Mouse (Mus musculus) gastrocnemius, adult 2 months (tissue): ENCODE measurements around the gene Pla2g4a. TPM values are rescaled to one million over a fixed set of nuclear protein-coding genes. Genes with fewer than 3 reads are reported as not detected.

ENCODE experiments used
- DNase-seq: peaks from one replicate; pipeline ENCODE4 v3.0.0; 2022
- H3K27ac ChIP-seq: fragments of 200-600 bp; 2 replicates; pipeline ENCODE4 v1.8.1; 2022; ENCODE audit warnings: mild to moderate bottlenecking
- H3K4me3 ChIP-seq: fragments of 200-600 bp; 2 replicates; pipeline ENCODE4 v1.8.1; 2022; ENCODE audit warnings: mild to moderate bottlenecking, moderate library complexity
- CTCF ChIP-seq: fragments of 200-600 bp; IDR thresholded peaks from 2 replicates; pipeline ENCODE4 v1.8.1; 2022; ENCODE audit warnings: antibody characterized with exemption, mild to moderate bottlenecking, moderate library complexity
- intact Hi-C: fragments of 180-260 bp; cut with DNase I; formaldehyde crosslinking; loops from one replicate; pipeline ENCODE4 v1.15.1; 2025
- total RNA-seq, 2 experiments: library from RNA; stranded (reverse); gene quantifications; 2 replicates each; pipeline ENCODE4 v1.2.3; 2021

The Pla2g4a gene
- total RNA-seq, 2 experiments from 2014 or later = 1.6 to 2.5 TPM

- no peak for TF ChIP-seq CTCF
Observed at GRCm38 (mm10) chr1:149862801-149863200, 98.3 kb downstream of the Pla2g4a start.

GRCm38 (mm10) chr1:149862181-149862580 lies 98.9 kb downstream of the Pla2g4a start:
- intact Hi-C loops = no loop called here
- TF ChIP-seq CTCF = no peak
- no peak for DNase-seq
- Histone ChIP-seq H3K4me3 (peak overlapping the region; percentile 34; the same call in 1 of the 2 replicates), H3K27ac (peak overlapping the region; percentile 74)

More at GRCm38 (mm10) chr1:149862801-149863200, 98.3 kb downstream of the Pla2g4a start:
- peak; percentile 62 for DNase-seq
- Histone ChIP-seq H3K27ac (peak overlapping the region; percentile 74), H3K4me3 (peak overlapping the region; percentile 34)
- intact Hi-C loops = no loop called here

GRCm38 (mm10) chr1:149861543-149861942 lies 99.5 kb downstream of the Pla2g4a start:
- intact Hi-C loops = no loop called here
- TF ChIP-seq CTCF = no peak
- Histone ChIP-seq H3K4me3 (no peak overlapping the region), H3K27ac (peak overlapping the region; percentile 74; the same call in 1 of the 2 replicates)
- no peak for DNase-seq

DNA sequence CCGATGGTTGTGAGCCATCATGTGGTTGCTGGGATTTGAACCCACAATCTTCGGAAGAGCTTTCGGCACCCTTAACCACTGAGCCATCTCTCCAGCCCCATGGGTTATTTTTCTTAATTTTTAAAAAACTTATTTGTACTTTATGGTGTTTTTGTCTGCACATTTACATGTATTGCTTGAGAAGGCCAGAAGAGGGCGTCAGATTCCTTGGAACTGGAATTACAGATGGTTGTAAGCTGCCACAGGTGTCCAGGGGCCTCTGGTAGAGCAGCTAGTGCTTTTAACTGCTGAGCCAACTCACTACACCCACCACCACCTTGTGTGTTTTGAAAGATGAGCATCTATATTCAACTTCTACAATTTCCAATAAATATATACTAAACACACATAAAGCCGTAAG lies 102.4 kb downstream of the Pla2g4a start:
- Histone ChIP-seq H3K27ac (no peak overlapping the region), H3K4me3 (no peak overlapping the region)
- no peak for DNase-seq
- TF ChIP-seq CTCF = no peak
- intact Hi-C loops = no loop called here

DNA sequence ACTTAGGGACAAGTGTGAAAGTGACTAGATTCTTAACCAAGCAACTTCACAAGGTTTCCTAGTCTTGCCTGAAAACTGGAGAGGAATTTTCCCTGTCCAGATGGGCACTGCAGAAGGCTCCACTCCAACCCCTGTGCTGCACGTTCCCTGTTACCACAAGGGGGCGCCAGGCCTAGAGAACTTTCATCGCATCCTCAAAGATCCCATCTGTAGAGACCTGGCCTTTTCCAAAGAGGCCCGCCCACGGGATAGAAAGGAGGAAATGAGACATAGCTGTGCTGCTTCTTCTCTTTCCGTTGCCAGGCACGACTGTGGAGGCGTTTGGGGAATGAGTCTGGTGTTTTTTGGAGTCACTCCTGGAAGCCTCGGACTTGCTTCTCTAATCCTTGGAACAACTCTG lies 104.4 kb downstream of the Pla2g4a start:
- Histone ChIP-seq H3K27ac (no peak overlapping the region), H3K4me3 (no peak overlapping the region)
- intact Hi-C loops = no loop called here
- DNase-seq = peak; percentile 77
- TF ChIP-seq CTCF = peak; percentile 69

GRCm38 (mm10) chr1:149855581-149855980 lies 105.5 kb downstream of the Pla2g4a start:
- DNase-seq = peak; percentile 37
- intact Hi-C loops = no loop called here
- H3K27ac ChIP-seq = peak overlapping the region; percentile 49; the same call in 1 of the 2 replicates
- no peak for TF ChIP-seq CTCF
- no peak overlapping the region for H3K4me3 ChIP-seq

DNA sequence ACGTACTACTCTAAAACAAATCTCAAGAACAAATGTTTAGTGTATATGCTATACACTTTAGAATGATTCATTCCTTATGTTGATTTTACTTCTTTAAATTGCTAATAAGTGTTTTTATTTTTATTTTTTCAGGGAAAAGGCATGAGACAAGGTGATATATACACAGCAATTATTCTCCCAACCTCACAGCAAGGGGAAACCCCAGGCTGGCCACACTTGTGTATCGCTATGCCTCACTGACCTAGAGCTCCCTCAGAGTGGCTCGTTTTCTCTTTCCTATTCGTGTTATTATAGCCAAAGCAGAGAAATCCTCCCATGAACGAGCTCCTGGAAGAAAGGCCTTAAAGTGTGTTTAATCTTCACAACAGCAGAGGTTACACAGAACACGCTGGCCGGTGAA lies 106.2 kb downstream of the Pla2g4a start:
- intact Hi-C loops = no loop called here
- H3K4me3 ChIP-seq = no peak overlapping the region
- DNase-seq = no peak
- H3K27ac ChIP-seq = no peak overlapping the region
- no peak for TF ChIP-seq CTCF

DNA sequence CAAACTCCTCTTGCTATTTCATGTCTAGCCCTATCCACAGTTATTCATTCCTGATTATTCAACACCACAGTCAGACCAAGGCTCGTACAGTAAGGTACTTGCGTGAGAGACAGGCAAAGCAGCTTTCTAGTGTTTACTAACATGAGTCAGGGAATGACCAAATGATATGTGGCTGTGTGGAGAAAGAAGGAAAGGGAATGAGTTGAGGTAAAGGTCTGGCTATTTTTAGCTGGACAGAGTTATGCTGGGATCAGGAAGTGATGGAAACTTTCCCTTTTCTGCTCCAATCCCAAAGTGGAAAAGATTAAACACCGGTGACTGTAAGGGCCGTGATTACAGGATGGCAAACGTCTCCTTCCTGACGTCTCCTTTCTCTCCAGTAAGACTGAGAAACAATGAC lies 114.4 kb downstream of the Pla2g4a start:
- Histone ChIP-seq H3K27ac (no peak overlapping the region), H3K4me3 (no peak overlapping the region)
- intact Hi-C loops = no loop called here
- DNase-seq = no peak
- TF ChIP-seq CTCF = no peak

- no peak for DNase-seq
- H3K4me3 ChIP-seq = no peak overlapping the region
- intact Hi-C loops = no loop called here
- no peak overlapping the region for H3K27ac ChIP-seq
- no peak for TF ChIP-seq CTCF
Observed at GRCm38 (mm10) chr1:149841845-149842244, 119.2 kb downstream of the Pla2g4a start.

DNA sequence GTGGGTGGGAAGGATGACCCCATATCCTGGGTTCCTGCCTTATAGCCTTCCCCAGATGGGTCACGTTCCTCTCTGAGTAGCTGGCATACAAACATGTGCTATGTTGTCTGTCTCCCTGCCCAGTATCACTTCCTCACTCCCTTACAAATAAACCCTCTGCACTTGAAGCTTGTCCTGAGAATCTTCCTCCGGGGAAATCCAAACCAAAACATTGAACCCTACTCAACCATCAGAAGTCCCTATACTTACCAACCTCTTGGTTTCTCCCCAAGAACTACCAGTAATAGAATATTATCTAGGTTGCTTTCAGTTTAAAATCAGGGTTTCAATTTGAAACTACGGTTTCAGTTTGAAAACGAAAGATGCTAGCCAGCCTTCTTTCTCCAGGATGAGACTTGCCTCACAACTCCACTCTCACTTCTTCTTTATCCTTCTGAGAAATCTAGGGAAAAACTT lies 120.1 kb downstream of the Pla2g4a start:
- H3K4me3 ChIP-seq = no peak overlapping the region; the same call in 1 of the 2 replicates
- intact Hi-C loops = no loop called here
- no peak for DNase-seq
- TF ChIP-seq CTCF = no peak
- H3K27ac ChIP-seq = no peak overlapping the region

- intact Hi-C loops = no loop called here
- Histone ChIP-seq H3K27ac (no peak overlapping the region), H3K4me3 (no peak overlapping the region)
- TF ChIP-seq CTCF = no peak
- no peak for DNase-seq
Observed at GRCm38 (mm10) chr1:149840312-149840930, 120.7 kb downstream of the Pla2g4a start.

- no peak overlapping the region; the same call in 1 of the 2 replicates for H3K27ac ChIP-seq
- intact Hi-C loops = no loop called here
- no peak for TF ChIP-seq CTCF
- H3K4me3 ChIP-seq = no peak overlapping the region
- no peak for DNase-seq
Observed at GRCm38 (mm10) chr1:149836496-149836895, 124.6 kb downstream of the Pla2g4a start.

DNA sequence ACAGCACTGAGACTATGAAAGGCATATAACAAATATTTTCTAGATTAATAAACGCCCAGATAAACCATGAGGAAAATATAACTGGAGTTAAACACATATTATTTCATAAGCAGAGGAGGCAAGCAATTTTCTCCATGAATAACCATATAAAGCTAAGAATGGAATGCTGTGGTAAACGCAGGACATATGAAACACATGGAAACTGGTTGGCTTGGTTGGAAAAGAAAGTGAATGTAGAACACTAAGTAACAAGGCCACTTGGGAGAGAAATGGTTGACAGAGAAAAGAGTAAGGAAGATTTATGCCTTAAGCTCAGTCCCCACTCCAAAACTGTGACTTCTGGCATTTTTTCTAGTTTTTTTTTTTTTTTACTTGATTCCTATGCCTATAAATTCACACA lies 127.2 kb downstream of the Pla2g4a start:
- Histone ChIP-seq H3K27ac (no peak overlapping the region), H3K4me3 (no peak overlapping the region)
- intact Hi-C loops = loop anchor here (5.0 kb wide), 1 partner anchor 428 kb away; no protein-coding TSS in a partner anchor
- no peak for TF ChIP-seq CTCF
- DNase-seq = no peak

- no peak for DNase-seq
- Histone ChIP-seq H3K27ac (no peak overlapping the region), H3K4me3 (no peak overlapping the region)
- peak; percentile 65 for TF ChIP-seq CTCF
- intact Hi-C loops = loop anchor here (5.0 kb wide), 1 partner anchor 429 kb away; no protein-coding TSS in a partner anchor
Observed at GRCm38 (mm10) chr1:149832952-149833351, 128.1 kb downstream of the Pla2g4a start.
